Mouse (Mus musculus) adrenal gland (tissue): ENCODE data around the gene Gm13275.
"Not testable (repeated sequence)": the region's sequence is repeated elsewhere in the genome, so short reads cannot be mapped to it uniquely, and the experiment has no call there.

Experiments used
- intact Hi-C: fragments of 180-260 bp; cut with DNase I; formaldehyde crosslinking; loops from one replicate; pipeline ENCODE4 v1.15.1; 2025

Gene Gm13275

DNA sequence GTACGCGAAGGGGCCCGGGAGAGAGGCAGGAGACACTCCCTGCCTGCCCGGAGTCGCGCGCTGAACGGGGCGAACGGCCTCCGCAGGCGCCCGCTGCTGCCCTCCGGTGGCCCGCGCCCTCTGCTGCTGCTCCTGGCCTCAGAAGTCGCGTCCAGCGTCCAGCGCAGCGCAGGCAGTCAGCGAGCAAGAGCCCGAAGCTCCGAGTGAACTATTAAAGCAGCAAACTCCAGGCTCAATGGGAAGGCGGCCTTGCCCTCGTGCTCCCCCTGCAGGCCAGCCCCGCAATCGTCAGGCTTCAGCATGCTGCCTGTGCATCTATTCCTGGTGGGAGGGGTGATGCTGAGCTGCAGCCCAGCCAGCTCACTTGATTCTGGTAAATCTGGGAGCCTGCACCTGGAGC is 2.8 kb downstream of the Gm13275 start, which contains the start of gene Gm13279:
Gm13279 (plus strand) TSS at position 301 of the 400 bp plus-strand sequence.
- intact Hi-C loops = not testable (repeated sequence)

DNA sequence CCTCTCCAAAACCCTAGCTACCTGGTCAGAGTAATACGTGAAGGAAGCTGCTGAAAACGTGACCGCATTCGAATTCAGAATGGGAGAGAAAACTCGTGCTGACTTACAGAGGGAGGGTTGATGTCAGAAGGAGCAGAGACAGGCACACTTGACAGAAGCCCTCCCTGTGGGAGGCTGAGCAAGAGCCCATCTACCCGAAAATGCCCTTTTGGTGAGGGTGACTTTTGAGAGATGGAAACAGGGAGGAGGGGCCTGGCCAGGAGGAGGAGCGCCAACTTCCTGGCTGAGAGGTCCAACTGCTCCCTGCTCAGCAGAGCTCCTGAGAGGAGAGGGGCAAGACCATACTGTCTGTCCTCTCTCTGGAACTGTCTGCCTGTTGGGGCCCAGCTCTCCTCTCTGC is 5.1 kb downstream of the Gm13275 start, which contains the start of gene Gm13285:
Gm13285 (plus strand) TSS at position 301 of the 400 bp plus-strand sequence.
- intact Hi-C loops = not testable (repeated sequence)

DNA sequence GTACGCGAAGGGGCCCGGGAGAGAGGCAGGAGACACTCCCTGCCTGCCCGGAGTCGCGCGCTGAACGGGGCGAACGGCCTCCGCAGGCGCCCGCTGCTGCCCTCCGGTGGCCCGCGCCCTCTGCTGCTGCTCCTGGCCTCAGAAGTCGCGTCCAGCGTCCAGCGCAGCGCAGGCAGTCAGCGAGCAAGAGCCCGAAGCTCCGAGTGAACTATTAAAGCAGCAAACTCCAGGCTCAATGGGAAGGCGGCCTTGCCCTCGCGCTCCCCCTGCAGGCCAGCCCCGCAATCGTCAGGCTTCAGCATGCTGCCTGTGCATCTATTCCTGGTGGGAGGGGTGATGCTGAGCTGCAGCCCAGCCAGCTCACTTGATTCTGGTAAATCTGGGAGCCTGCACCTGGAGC is 8.7 kb downstream of the Gm13275 start, which contains the start of gene Gm13287:
Gm13287 (plus strand) TSS at position 301 of the 400 bp plus-strand sequence.
- intact Hi-C loops = not testable (repeated sequence)

DNA sequence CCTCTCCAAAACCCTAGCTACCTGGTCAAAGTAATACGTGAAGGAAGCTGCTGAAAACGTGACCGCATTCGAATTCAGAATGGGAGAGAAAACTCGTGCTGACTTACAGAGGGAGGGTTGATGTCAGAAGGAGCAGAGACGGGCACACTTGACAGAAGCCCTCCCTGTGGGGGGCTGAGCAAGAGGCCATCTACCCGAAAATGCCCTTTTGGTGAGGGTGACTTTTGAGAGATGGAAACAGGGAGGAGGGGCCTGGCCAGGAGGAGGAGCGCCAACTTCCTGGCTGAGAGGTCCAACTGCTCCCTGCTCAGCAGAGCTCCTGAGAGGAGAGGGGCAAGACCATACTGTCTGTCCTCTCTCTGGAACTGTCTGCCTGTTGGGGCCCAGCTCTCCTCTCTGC is 10.9 kb downstream of the Gm13275 start, which contains the start of gene Gm13288:
Gm13288 (plus strand) TSS at position 301 of the 400 bp plus-strand sequence.
- intact Hi-C loops = not testable (repeated sequence)

DNA sequence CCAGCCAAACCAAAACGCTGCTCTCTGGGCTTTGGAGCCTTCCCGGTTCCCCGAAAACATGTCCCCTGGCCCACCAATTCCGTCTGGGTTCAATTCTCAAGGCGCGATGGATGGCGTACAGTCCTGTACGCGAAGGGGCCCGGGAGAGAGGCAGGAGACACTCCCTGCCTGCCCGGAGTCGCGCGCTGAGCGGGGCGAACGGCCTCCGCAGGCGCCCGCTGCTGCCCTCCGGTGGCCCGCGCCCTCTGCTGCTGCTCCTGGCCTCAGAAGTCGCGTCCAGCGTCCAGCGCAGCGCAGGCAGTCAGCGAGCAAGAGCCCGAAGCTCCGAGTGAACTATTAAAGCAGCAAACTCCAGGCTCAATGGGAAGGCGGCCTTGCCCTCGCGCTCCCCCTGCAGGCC is 11.5 kb downstream of the Gm13275 start:
- intact Hi-C loops = not testable (repeated sequence)

DNA sequence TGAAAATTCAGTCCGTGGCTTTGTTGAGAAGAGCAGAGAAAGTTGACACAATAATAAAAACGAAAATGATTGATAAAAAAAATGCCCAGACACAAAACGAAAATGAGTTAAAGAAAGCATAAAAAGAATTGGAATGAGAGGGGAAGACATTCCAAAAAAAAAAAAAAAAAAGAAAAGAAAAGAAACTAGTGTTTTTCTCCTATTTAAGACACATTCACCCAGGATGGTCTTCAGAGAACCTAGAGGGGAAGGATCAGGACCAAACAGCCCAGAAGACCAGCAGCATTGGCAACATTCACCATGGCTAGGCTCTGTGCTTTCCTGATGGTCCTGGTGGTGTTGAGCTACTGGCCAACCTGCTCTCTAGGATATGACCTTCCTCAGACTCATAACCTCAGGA is 21.6 kb downstream of the Gm13275 start, which contains the start of gene Ifna7:
Ifna7 (plus strand) TSS at position 301 of the 400 bp plus-strand sequence.
- intact Hi-C loops = no loop called here

DNA sequence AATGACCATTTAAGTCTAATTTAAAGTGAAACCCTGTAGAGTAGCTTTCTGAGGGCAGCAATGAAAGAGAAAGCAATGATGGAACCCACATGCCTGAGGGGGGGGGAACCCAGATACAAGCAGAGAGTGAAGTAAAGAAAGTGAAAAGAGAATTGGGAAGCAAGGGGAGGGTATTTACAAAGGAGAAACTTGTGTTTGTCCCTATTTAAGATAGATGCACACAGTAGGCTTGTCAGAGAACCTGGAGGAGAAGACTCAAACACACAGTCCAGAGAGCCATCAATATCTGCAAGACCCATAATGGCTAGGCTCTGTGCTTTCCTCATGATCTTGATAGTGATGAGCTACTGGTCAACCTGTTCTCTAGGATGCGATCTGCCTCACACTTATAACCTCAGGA is 25.4 kb downstream of the Gm13275 start, which contains the start of gene Ifna11:
Ifna11 (plus strand) TSS at position 301 of the 400 bp plus-strand sequence.
- intact Hi-C loops = loop anchor here (5.0 kb wide), 1 partner anchor 137 kb away; the partner anchor contains the start of gene Ifna2

DNA sequence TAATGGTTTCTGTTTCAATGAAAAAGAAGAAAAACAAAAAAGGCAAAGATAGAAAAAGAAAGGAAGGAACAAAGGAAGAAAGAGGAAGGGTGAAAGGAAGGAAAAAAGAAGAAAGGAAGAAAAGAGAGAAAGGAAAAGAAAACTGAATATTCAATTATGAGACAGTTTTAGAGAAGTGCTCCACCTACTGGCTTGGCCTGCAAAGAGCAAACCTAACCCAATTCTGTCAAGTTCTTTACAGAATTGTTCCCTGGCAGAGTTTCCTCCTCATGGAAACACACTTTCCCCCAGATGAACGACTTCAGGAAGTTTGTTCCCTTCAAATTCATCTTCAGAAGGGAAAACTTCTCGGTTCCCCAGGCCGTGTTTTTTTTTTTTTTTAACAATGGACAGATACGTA is 28.7 kb downstream of the Gm13275 start:
- intact Hi-C loops = loop anchor here (5.0 kb wide), 1 partner anchor 141 kb away; the partner anchor contains the start of gene Ifna2

DNA sequence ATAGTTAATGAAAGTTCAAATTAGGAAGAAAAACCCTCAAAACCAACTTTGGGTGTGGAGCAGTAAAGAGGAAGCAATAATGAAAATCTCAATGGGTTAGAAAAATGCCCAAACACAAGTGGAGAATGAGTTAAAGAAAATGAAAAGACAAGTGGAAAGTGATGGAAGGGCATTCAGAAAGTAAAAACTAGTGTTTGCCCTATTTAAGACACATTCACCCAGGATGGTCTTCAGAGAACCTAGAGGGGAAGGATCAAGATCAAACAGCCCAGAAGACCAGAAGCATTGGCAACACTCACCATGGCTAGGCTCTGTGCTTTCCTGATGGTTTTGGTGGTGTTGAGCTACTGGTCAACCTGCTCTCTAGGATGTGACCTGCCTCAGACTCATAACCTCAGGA is 32.8 kb downstream of the Gm13275 start, which contains the start of gene Ifna6:
Ifna6 (plus strand) TSS at position 301 of the 400 bp plus-strand sequence.
- intact Hi-C loops = not testable (repeated sequence)

DNA sequence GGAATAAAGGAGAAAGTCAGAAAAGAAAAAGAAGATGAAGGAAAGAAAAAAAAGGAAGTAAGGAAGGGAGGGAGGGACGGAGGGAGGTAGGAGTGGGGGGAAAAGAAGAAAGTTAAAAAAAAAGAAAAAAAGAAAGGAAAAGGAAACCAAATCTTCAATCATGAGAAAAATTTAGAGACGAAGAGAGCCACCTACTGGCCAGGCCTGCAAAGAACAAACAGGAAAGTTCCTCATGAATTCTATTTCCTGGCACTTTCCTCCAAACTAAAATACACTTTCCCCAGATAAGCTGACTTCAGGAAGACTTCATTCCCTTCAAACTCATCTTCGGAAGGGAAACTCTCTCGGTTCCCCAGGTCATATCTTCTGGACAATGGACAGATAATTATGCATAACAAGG is 36.2 kb downstream of the Gm13275 start:
- intact Hi-C loops = no loop called here

DNA sequence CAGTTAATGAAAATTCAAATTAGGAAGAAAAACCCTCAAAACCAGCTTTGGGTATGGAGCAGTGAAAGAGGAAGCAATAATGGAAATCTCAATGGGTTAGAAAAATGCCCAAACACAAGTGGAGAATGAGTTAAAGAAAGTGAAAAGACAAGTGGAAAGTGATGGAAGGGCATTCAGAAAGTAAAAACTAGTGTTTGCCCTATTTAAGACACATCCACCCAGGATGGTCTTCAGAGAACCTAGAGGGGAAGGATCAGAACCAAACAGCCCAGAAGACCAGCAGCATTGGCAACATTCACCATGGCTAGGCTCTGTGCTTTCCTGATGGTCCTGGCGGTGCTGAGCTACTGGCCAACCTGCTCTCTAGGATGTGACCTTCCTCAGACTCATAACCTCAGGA is 40.9 kb downstream of the Gm13275 start, which contains the start of gene Ifna5:
Ifna5 (plus strand) TSS at position 301 of the 400 bp plus-strand sequence.
- intact Hi-C loops = not testable (repeated sequence)

DNA sequence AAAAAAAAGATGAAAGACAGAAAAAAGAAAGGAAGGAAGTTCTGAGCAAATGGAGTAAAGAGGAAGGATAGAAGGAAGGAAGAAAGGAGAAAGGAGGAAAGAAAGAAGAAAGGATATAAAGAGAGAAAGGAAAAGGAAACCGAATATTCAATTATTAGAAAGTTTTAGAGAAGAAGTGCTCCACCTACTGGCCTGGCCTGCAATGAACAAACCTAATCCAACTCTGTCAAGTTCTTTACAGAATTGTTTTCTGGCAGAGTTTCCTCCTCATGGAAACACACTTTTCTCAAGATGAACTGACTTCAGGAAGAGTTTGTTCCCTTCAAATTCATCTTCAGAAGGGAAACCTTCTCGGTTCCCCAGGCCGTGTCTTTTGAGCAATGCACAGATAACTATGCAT is 44.5 kb downstream of the Gm13275 start:
- intact Hi-C loops = no loop called here

DNA sequence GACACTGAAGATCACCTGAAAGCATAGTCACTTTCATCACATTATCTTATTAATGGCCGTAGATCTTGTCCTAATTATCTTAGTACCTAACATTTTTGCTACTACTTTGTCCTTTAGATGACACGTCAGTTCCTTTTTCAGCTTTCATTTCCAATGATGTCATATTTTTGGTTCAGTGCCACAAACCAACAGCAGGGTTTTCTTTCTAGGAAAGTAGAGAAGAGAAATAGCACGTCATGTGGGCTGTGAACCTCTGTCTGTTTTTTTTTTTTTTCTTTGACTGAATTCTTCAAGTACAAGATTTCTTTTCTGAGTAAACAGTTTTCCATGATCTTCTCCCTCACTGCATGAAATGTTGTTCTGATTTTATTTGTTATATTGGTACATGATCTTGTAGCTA is 45.8 kb downstream of the Gm13275 start:
- intact Hi-C loops = no loop called here

DNA sequence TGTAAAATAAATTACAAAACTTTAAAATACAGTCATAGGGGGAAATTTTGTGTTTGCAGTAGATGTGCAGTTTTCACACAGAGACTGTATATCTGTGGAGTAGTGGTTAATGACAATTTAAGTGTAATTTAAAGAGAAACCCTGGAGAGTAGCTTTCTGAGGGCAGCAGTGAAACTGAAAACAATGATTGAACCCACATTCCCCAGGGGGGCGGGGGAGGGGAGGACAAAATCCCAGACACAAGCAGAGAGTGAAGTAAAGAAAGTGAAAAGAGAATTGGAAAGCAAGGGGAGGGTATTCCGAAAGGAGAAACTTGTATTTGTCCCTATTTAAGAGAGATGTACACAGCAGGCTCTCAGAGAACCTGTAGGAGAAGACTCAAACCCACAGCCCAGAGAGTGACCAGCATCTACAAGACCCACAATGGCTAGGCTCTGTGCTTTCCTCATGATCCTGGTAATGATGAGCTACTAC is 47.2 kb downstream of the Gm13275 start, which contains the start of gene Ifna4:
Ifna4 (plus strand) TSS at position 424 of the 474 bp plus-strand sequence.
- intact Hi-C loops = no loop called here
